Mouse (Mus musculus) hindbrain, embryonic 16.5 days (tissue): ENCODE results near the gene Slc9a3. TPM values are rescaled to one million over a fixed set of nuclear protein-coding genes. Genes with fewer than 3 reads are reported as not detected.

ENCODE experiments used
- polyA plus RNA-seq: library from polyadenylated mRNA; unstranded; fragments of >200 nt; fragmentation: Nextera tagmentation; extraction: Ambion mirVana; gene quantifications from 2 replicates; pipeline ENCODE4 v1.2.1, GENCODE M21; 2015

Gene Slc9a3
- polyA plus RNA-seq, 1 experiment from 2014 or later, result 0.64 TPM

Other genes starting within 250 kb of the Slc9a3 start
- gene Trip13, start 183.7 kb upstream of the Slc9a3 start, polyA plus RNA-seq, result 11.5 and 12.2 TPM in 2 replicates
- gene Brd9, start 183.6 kb upstream of the Slc9a3 start, polyA plus RNA-seq, result 78.4 and 86.8 TPM in 2 replicates
- not detected in 2 replicates for gene Zdhhc11, start 157.6 kb upstream of the Slc9a3 start, polyA plus RNA-seq
- 13.9 and 14.6 TPM in 2 replicates for gene Tppp, start 112.0 kb upstream of the Slc9a3 start, polyA plus RNA-seq
- 6.8 and 7.2 TPM in 2 replicates for gene Cep72, start 59.2 kb upstream of the Slc9a3 start, polyA plus RNA-seq
- gene Exoc3, start 87.3 kb downstream of the Slc9a3 start, polyA plus RNA-seq, result 117 and 118 TPM in 2 replicates
- 0.41 and 0.71 TPM in 2 replicates for gene Ahrr, start 170.9 kb downstream of the Slc9a3 start, polyA plus RNA-seq
- 119 and 126 TPM in 2 replicates for gene Pdcd6, start 196.1 kb downstream of the Slc9a3 start, polyA plus RNA-seq
- 262 and 265 TPM in 2 replicates for gene Sdha, start 228.8 kb downstream of the Slc9a3 start, polyA plus RNA-seq
- 44.3 and 45.7 TPM in 2 replicates for gene Ccdc127, start 228.9 kb downstream of the Slc9a3 start, polyA plus RNA-seq
- gene Lrrc14b, start 242.5 kb downstream of the Slc9a3 start, polyA plus RNA-seq, result not detected in 2 replicates